Mouse (Mus musculus) embryonic facial prominence, embryonic 13.5 days (tissue): ENCODE measurements around the gene Hoxb4. TPM values are rescaled to one million over a fixed set of nuclear protein-coding genes. Genes with fewer than 3 reads are reported as not detected.
A peak's percentile ranks its signal among the peaks of the same experiment; 100 is the strongest.

Source experiments
- ATAC-seq: fragments of 200-750 bp; cut with Nextera tagmentation; 2 replicates; pipeline ENCODE4 v1.8.0; 2017; ENCODE audit warnings: low read depth; ENCODE audit not compliant: insufficient number of reproducible peaks, insufficient read depth, low FRiP score, low TSS enrichment
- H3K27ac ChIP-seq: fragments of 300-500 bp; sonication (generic); 2 replicates; pipeline ENCODE4 v1.5.1; 2015; ENCODE audit warnings: moderate library complexity, mild to moderate bottlenecking, inconsistent platforms
- H3K27me3 ChIP-seq: fragments of 300-500 bp; sonication (generic); 2 replicates; pipeline ENCODE4 v1.6.1; 2015; ENCODE audit warnings: mild to moderate bottlenecking, inconsistent platforms
- H3K36me3 ChIP-seq: fragments of 300-500 bp; sonication (generic); 2 replicates; pipeline ENCODE4 v1.6.1; 2015; ENCODE audit warnings: mild to moderate bottlenecking, inconsistent platforms
- H3K4me1 ChIP-seq: fragments of 300-500 bp; sonication (generic); 2 replicates; pipeline ENCODE4 v1.6.1; 2015; ENCODE audit warnings: inconsistent platforms
- H3K4me2 ChIP-seq: fragments of 300-500 bp; sonication (generic); 2 replicates; pipeline ENCODE4 v1.6.1; 2015; ENCODE audit warnings: moderate library complexity, mild to moderate bottlenecking, inconsistent platforms
- H3K4me3 ChIP-seq: fragments of 300-500 bp; sonication (generic); 2 replicates; pipeline ENCODE4 v1.5.1; 2015; ENCODE audit warnings: mild to moderate bottlenecking, inconsistent platforms
- H3K9ac ChIP-seq: fragments of 300-500 bp; sonication (generic); 2 replicates; pipeline ENCODE4 v1.6.1; 2015; ENCODE audit warnings: mild to moderate bottlenecking, inconsistent platforms
- H3K9me3 ChIP-seq: fragments of 300-500 bp; sonication (generic); 2 replicates; pipeline ENCODE4 v1.6.1; 2016; ENCODE audit warnings: inconsistent platforms
- WGBS: fragments of 180-500 bp; shearing (Covaris S2); methylation state at CpG from one replicate; pipeline ENCODE4 v1.1.7; 2015; ENCODE audit warnings: mixed read lengths; 5-methylcytosine and 5-hydroxymethylcytosine counted together
- polyA plus RNA-seq: library from polyadenylated mRNA; unstranded; fragments of >200 nt; fragmentation: Nextera tagmentation; extraction: Ambion mirVana; gene quantifications from 2 replicates; pipeline ENCODE4 v1.2.1, GENCODE M21; 2015

Gene Hoxb4
- polyA plus RNA-seq, 1 experiment from 2014 or later: 0.13 TPM

- Histone ChIP-seq H3K4me2 (no peak overlapping the region), H3K9me3 (no peaks in the 10 kb centered on the region), H3K36me3 (no peaks in the 10 kb centered on the region), H3K27me3 (peaks cover 100% of the 10 kb centered on the region), H3K4me1 (peaks cover 5% of the 10 kb centered on the region; the same call in 1 of the 2 replicates), H3K9ac (no peak overlapping the region), H3K27ac (no peak overlapping the region), H3K4me3 (no peak overlapping the region)
- WGBS: under 1% methylated on average over 32 of the region's 32 CpGs
- no peak for ATAC-seq
These were observed 23.6 kb upstream of the Hoxb4 start for GRCm38 (mm10) chr11:96294245-96295091.

- 1% methylated on average over 30 of the region's 30 CpGs for WGBS
- Histone ChIP-seq H3K9ac (no peak overlapping the region), H3K4me1 (peaks cover 5% of the 10 kb centered on the region; the same call in 1 of the 2 replicates), H3K27me3 (peaks cover 100% of the 10 kb centered on the region), H3K4me2 (no peak overlapping the region), H3K9me3 (no peaks in the 10 kb centered on the region), H3K36me3 (no peaks in the 10 kb centered on the region), H3K4me3 (no peak overlapping the region), H3K27ac (no peak overlapping the region)
- ATAC-seq: no peak
These were observed 22.8 kb upstream of the Hoxb4 start for GRCm38 (mm10) chr11:96295092-96295835.

GRCm38 (mm10) chr11:96296997-96297396, 21.1 kb upstream of the Hoxb4 start:
- no peak overlapping the region for H3K9ac ChIP-seq
- no peak overlapping the region for H3K27ac ChIP-seq
- H3K36me3 ChIP-seq: no peaks in the 10 kb centered on the region
- H3K27me3 ChIP-seq: peaks cover 100% of the 10 kb centered on the region
- no peaks in the 10 kb centered on the region for H3K9me3 ChIP-seq
- H3K4me1 ChIP-seq: peaks cover 5% of the 10 kb centered on the region; the same call in 1 of the 2 replicates
- WGBS: 4% methylated on average over 2 of the region's 2 CpGs
- no peak overlapping the region for H3K4me2 ChIP-seq
- ATAC-seq: no peak
- H3K4me3 ChIP-seq: no peak overlapping the region

GRCm38 (mm10) chr11:96297428-96297827, 20.6 kb upstream of the Hoxb4 start:
- Histone ChIP-seq H3K9me3 (no peaks in the 10 kb centered on the region), H3K36me3 (no peaks in the 10 kb centered on the region), H3K4me3 (no peak overlapping the region), H3K4me1 (peaks cover 5% of the 10 kb centered on the region; the same call in 1 of the 2 replicates), H3K4me2 (no peak overlapping the region), H3K9ac (no peak overlapping the region), H3K27me3 (peaks cover 100% of the 10 kb centered on the region), H3K27ac (no peak overlapping the region)
- 5% methylated on average over 3 of the region's 3 CpGs for WGBS
- ATAC-seq: no peak

GRCm38 (mm10) chr11:96297968-96298635, 20.0 kb upstream of the Hoxb4 start:
- no peak for ATAC-seq
- Histone ChIP-seq H3K27ac (no peak overlapping the region), H3K4me2 (no peak overlapping the region), H3K36me3 (no peaks in the 10 kb centered on the region), H3K9me3 (no peaks in the 10 kb centered on the region), H3K27me3 (peaks cover 100% of the 10 kb centered on the region), H3K9ac (no peak overlapping the region), H3K4me3 (no peak overlapping the region), H3K4me1 (peaks cover 5% of the 10 kb centered on the region; the same call in 1 of the 2 replicates)
- WGBS: 1% methylated on average over 11 of the region's 11 CpGs

- H3K27ac ChIP-seq: no peak overlapping the region
- H3K4me2 ChIP-seq: peak overlapping the region; percentile 28; the same call in 1 of the 2 replicates
- H3K4me3 ChIP-seq: peak overlapping the region; percentile 13; the same call in 1 of the 2 replicates
These were observed 19.0 kb upstream of the Hoxb4 start for GRCm38 (mm10) chr11:96298895-96299667.

GRCm38 (mm10) chr11:96299781-96300180, 18.3 kb upstream of the Hoxb4 start:
- Histone ChIP-seq H3K4me1 (peaks cover 8% of the 10 kb centered on the region; the same call in 1 of the 2 replicates), H3K4me2 (no peak overlapping the region), H3K4me3 (no peak overlapping the region), H3K36me3 (no peaks in the 10 kb centered on the region), H3K27ac (no peak overlapping the region), H3K9me3 (no peaks in the 10 kb centered on the region), H3K9ac (no peak overlapping the region), H3K27me3 (peaks cover 100% of the 10 kb centered on the region)
- 2% methylated on average over 9 of the region's 9 CpGs for WGBS
- ATAC-seq: no peak

More at GRCm38 (mm10) chr11:96298895-96299667, 19.0 kb upstream of the Hoxb4 start:
- H3K9me3 ChIP-seq: no peaks in the 10 kb centered on the region
- ATAC-seq: no peak
- H3K27me3 ChIP-seq: peaks cover 100% of the 10 kb centered on the region
- no peaks in the 10 kb centered on the region for H3K36me3 ChIP-seq
- WGBS: under 1% methylated on average over 66 of the region's 66 CpGs
- peaks cover 8% of the 10 kb centered on the region; the same call in 1 of the 2 replicates for H3K4me1 ChIP-seq
- no peak overlapping the region for H3K9ac ChIP-seq

- Histone ChIP-seq H3K9ac (no peak overlapping the region), H3K36me3 (no peaks in the 10 kb centered on the region), H3K4me1 (peaks cover 8% of the 10 kb centered on the region; the same call in 1 of the 2 replicates), H3K9me3 (no peaks in the 10 kb centered on the region), H3K4me2 (no peak overlapping the region), H3K27me3 (peaks cover 100% of the 10 kb centered on the region), H3K4me3 (no peak overlapping the region), H3K27ac (no peak overlapping the region)
- WGBS: 1% methylated on average over 35 of the region's 35 CpGs
- no peak for ATAC-seq
These were observed 17.6 kb upstream of the Hoxb4 start for GRCm38 (mm10) chr11:96300354-96301063.

GRCm38 (mm10) chr11:96301064-96301431, 17.0 kb upstream of the Hoxb4 start:
- WGBS: 3% methylated on average over 10 of the region's 10 CpGs
- H3K27me3 ChIP-seq: peaks cover 100% of the 10 kb centered on the region
- no peak for ATAC-seq
- H3K27ac ChIP-seq: no peak overlapping the region
- H3K4me1 ChIP-seq: peaks cover 8% of the 10 kb centered on the region; the same call in 1 of the 2 replicates
- H3K4me3 ChIP-seq: no peak overlapping the region
- no peak overlapping the region for H3K9ac ChIP-seq
- no peak overlapping the region for H3K4me2 ChIP-seq
- H3K36me3 ChIP-seq: no peaks in the 10 kb centered on the region
- no peaks in the 10 kb centered on the region for H3K9me3 ChIP-seq

- Histone ChIP-seq H3K4me2 (no peak overlapping the region), H3K4me1 (peaks cover 8% of the 10 kb centered on the region; the same call in 1 of the 2 replicates), H3K27me3 (peaks cover 100% of the 10 kb centered on the region), H3K27ac (no peak overlapping the region), H3K9me3 (no peaks in the 10 kb centered on the region), H3K36me3 (no peaks in the 10 kb centered on the region), H3K9ac (no peak overlapping the region), H3K4me3 (no peak overlapping the region)
- WGBS: 1% methylated on average over 15 of the region's 15 CpGs
- no peak for ATAC-seq
These were observed 16.2 kb upstream of the Hoxb4 start for GRCm38 (mm10) chr11:96301837-96302236.
